In genomic region chr1:59592359-59592758, GRCm38 (mm10) we compare ENCODE assay signal across 7 mouse cellular contexts.
DNase-seq lines count a peak whose midpoint lies in the region; ATAC-seq and TF ChIP-seq lines count a peak whose summit lies in the region.

No protein-coding gene starts in this region.

- H3K27ac ChIP-seq in forebrain, embryonic 13.5 days, result no peak overlapping the region
- peak overlapping the region; percentile 70 for H3K27ac ChIP-seq in layer of hippocampus, adult 2 months
- 0 out of 2 replicates have a peak overlapping the region, but pooled peaks have one; percentile 0 for H3K27ac ChIP-seq in midbrain, embryonic 15.5 days

- ATAC-seq in forebrain, embryonic 13.5 days, result peak; percentile 39
- ATAC-seq in midbrain, embryonic 15.5 days (replicated peaks), result peak; percentile 48
- ATAC-seq in cerebellum, adult (ENCODE audit: insufficient number of reproducible peaks, low FRiP score, low TSS enrichment), result no peak

- peak; percentile 33 for DNase-seq in layer of hippocampus, adult 18-20 months (ENCODE audit: low spot score in 2 of 2)
- DNase-seq in layer of hippocampus, adult 9-10 months (ENCODE audit: low spot score), result no peak
- peak; percentile 13 to 14 for DNase-seq in layer of hippocampus, adult 2 months (ENCODE audit: low spot score in 2 of 2)
- no peak for DNase-seq in gastrocnemius, postnatal 25 days

- H3K9me3 ChIP-seq in forebrain, embryonic 13.5 days (replicated peaks), result no peaks in the 10 kb centered on the region
- no peaks in the 10 kb centered on the region for H3K9me3 ChIP-seq in midbrain, embryonic 15.5 days

- peaks cover 22% of the 10 kb centered on the region for H3K27me3 ChIP-seq in forebrain, embryonic 13.5 days
- peaks cover 19% of the 10 kb centered on the region for H3K27me3 ChIP-seq in midbrain, embryonic 15.5 days (replicated peaks)

- H3K4me2 ChIP-seq in forebrain, embryonic 13.5 days, result peak overlapping the region; percentile 48
- H3K4me2 ChIP-seq in midbrain, embryonic 15.5 days, result peak overlapping the region; percentile 38

- TF ChIP-seq CTCF in layer of hippocampus, adult 2 months (conservative IDR thresholded peaks at IDR 0.05), result no peak

- peak overlapping the region; percentile 20 for H3K4me3 ChIP-seq in forebrain, embryonic 13.5 days
- H3K4me3 ChIP-seq in layer of hippocampus, adult 2 months, result peak overlapping the region; percentile 4; the same call in 1 of the 2 replicates
- H3K4me3 ChIP-seq in midbrain, embryonic 15.5 days, result peak overlapping the region; percentile 15

- WGBS in forebrain, embryonic 13.5 days, result 3% methylated on average over 10 of the region's 10 CpGs
- WGBS in midbrain, embryonic 15.5 days, result 4% methylated on average over 10 of the region's 10 CpGs

- no peaks in the 10 kb centered on the region for H3K36me3 ChIP-seq in forebrain, embryonic 13.5 days (ENCODE audit: poor library complexity, severe bottlenecking)
- no peaks in the 10 kb centered on the region for H3K36me3 ChIP-seq in midbrain, embryonic 15.5 days (replicated peaks)

- H3K4me1 ChIP-seq in forebrain, embryonic 13.5 days, result peaks cover 22% of the 10 kb centered on the region
- H3K4me1 ChIP-seq in midbrain, embryonic 15.5 days, result peaks cover 20% of the 10 kb centered on the region

- 0 out of 2 replicates have a peak overlapping the region, but pooled peaks have one; percentile 8 for H3K9ac ChIP-seq in forebrain, embryonic 13.5 days
- H3K9ac ChIP-seq in midbrain, embryonic 15.5 days, result no peak overlapping the region; the same call in 1 of the 2 replicates

Comparison
In these comparisons a context has a peak if more than half of its experiments do, and no peak if none do; other contexts are left out.
1. DNase-seq: peak in layer of hippocampus, adult 18-20 months (2 of 2) and layer of hippocampus, adult 2 months (2 of 2); none in layer of hippocampus, adult 9-10 months (single experiment) and gastrocnemius, postnatal 25 days (single experiment).
2. Peak in every context shown above with its lines, with median percentiles within 50 percentile points of each other: H3K4me3 ChIP-seq.